Mouse (Mus musculus) midbrain, postnatal 0 days (tissue): Measurements from ENCODE around the gene Trim69. TPM values are rescaled to one million over a fixed set of nuclear protein-coding genes. Genes with fewer than 3 reads are reported as not detected.

ENCODE experiments used
- ATAC-seq: fragments of 200-750 bp; cut with Nextera tagmentation; 2 replicates; pipeline ENCODE4 v1.8.0; 2017; ENCODE audit warnings: moderate number of reproducible peaks, mild to moderate bottlenecking, moderate TSS enrichment, moderate library complexity; ENCODE audit not compliant: low FRiP score
- DNase-seq: peaks from one replicate; pipeline ENCODE4 v3.0.0-alpha.2; 2015; ENCODE audit warnings: low spot score
- H3K27ac ChIP-seq: fragments of 300-500 bp; sonication (generic); 2 replicates; pipeline ENCODE4 v1.5.1; 2014; ENCODE audit warnings: low read depth, mild to moderate bottlenecking, low read length, mixed read lengths
- H3K27me3 ChIP-seq: fragments of 300-500 bp; sonication (generic); 2 replicates; pipeline ENCODE4 v1.6.1; 2014; ENCODE audit warnings: low read length, control low read depth, mixed read lengths; ENCODE audit not compliant: insufficient read depth
- H3K36me3 ChIP-seq: fragments of 300-500 bp; sonication (generic); 2 replicates; pipeline ENCODE4 v1.6.1; 2014; ENCODE audit warnings: low read length, control low read depth, mixed read lengths; ENCODE audit not compliant: insufficient read depth
- H3K4me1 ChIP-seq: fragments of 300-500 bp; sonication (generic); 2 replicates; pipeline ENCODE4 v1.6.1; 2014; ENCODE audit warnings: mild to moderate bottlenecking, control low read depth, antibody characterized with exemption, low read length, mixed read lengths; ENCODE audit not compliant: insufficient read depth
- H3K4me2 ChIP-seq: fragments of 300-500 bp; sonication (generic); 2 replicates; pipeline ENCODE4 v1.6.1; 2014; ENCODE audit warnings: low read depth, mild to moderate bottlenecking, low read length, mixed read lengths; ENCODE audit not compliant: poor library complexity, severe bottlenecking
- H3K4me3 ChIP-seq: fragments of 300-500 bp; sonication (generic); 2 replicates; pipeline ENCODE4 v1.5.1; 2014; ENCODE audit warnings: low read depth, mild to moderate bottlenecking, low read length, moderate library complexity
- H3K9ac ChIP-seq: fragments of 300-500 bp; sonication (generic); replicated peaks from 2 replicates; pipeline ENCODE4 v1.6.1; 2014; ENCODE audit warnings: mild to moderate bottlenecking, low read length, moderate library complexity, mixed read lengths; ENCODE audit not compliant: poor library complexity, severe bottlenecking
- H3K9me3 ChIP-seq: fragments of 300-500 bp; sonication (generic); 2 replicates; pipeline ENCODE4 v1.6.1; 2016; ENCODE audit warnings: low read length, control low read depth
- CTCF ChIP-seq: IDR thresholded peaks from 2 replicates; pipeline ENCODE4 v1.5.1; 2016; ENCODE audit warnings: antibody characterized with exemption, mild to moderate bottlenecking
- WGBS: fragments of 180-500 bp; shearing (Covaris S2); extraction: QIAGEN DNeasy Blood & Tissue Kit; methylation state at CpG from one replicate; pipeline ENCODE4 v1.1.7; 2014; 5-methylcytosine and 5-hydroxymethylcytosine counted together
- polyA plus RNA-seq: library from polyadenylated mRNA; unstranded; fragments of >200 nt; fragmentation: Nextera tagmentation; extraction: Ambion mirVana; gene quantifications from 2 replicates; pipeline ENCODE4 v1.2.1, GENCODE M21; 2015
- total RNA-seq: library from RNA; depleted of rRNA; stranded (reverse); fragments of >200 nt; gene quantifications from 2 replicates; pipeline ENCODE4 v1.2.3, GENCODE M21; 2014

Trim69 gene
- total and polyA plus RNA-seq, 2 experiments from 2014 or later: not detected

- Histone ChIP-seq H3K27me3 (no peaks in the 10 kb centered on the region), H3K4me1 (no peaks in the 10 kb centered on the region), H3K4me3 (no peak overlapping the region), H3K9me3 (no peaks in the 10 kb centered on the region), H3K4me2 (no peak overlapping the region), H3K9ac (no peak overlapping the region), H3K36me3 (no peaks in the 10 kb centered on the region), H3K27ac (no peak overlapping the region)
- no peak for TF ChIP-seq CTCF
- 90% methylated on average over 3 of the region's 3 CpGs for WGBS
- no peak for DNase-seq
- no peak for ATAC-seq
These were observed 17.4 kb upstream of the Trim69 start for GRCm38 (mm10) chr2:122143111-122143510.

GRCm38 (mm10) chr2:122145756-122146155 lies 14.7 kb upstream of the Trim69 start:
- DNase-seq (no peak), ATAC-seq (no peak)
- Histone ChIP-seq H3K9me3 (no peaks in the 10 kb centered on the region), H3K27me3 (no peaks in the 10 kb centered on the region), H3K9ac (no peak overlapping the region), H3K36me3 (no peaks in the 10 kb centered on the region), H3K4me2 (no peak overlapping the region), H3K4me1 (no peaks in the 10 kb centered on the region), H3K27ac (no peak overlapping the region), H3K4me3 (no peak overlapping the region)
- TF ChIP-seq CTCF: no peak
- 75% methylated on average over 4 of the region's 4 CpGs for WGBS

DNA sequence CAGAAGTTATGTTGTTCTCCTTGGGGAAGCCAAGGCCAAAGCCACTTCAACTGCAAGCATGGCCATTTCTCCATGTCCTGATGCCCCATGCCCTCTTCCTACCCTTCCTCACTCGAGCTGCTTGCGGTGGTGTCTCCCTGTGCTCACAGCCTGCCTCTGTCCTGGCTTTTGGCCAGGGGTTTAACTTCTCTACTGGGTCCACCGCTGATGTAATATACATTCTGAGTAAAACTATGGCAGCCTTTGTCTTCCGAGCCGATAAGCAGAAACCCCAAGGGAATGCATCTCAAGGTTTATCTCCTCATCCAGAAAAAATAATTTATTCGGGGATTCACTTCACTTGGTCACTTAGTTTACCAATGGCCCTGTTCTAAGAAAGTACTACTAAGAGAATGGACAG lies 13.8 kb upstream of the Trim69 start:
- H3K4me1 ChIP-seq: no peaks in the 10 kb centered on the region
- H3K9me3 ChIP-seq: no peaks in the 10 kb centered on the region
- no peak overlapping the region for H3K4me2 ChIP-seq
- WGBS: 66% methylated on average over 6 of the region's 6 CpGs
- no peak overlapping the region for H3K27ac ChIP-seq
- H3K9ac ChIP-seq: no peak overlapping the region
- H3K4me3 ChIP-seq: no peak overlapping the region
- ATAC-seq: no peak
- TF ChIP-seq CTCF: no peak
- DNase-seq: no peak
- H3K36me3 ChIP-seq: no peaks in the 10 kb centered on the region
- H3K27me3 ChIP-seq: no peaks in the 10 kb centered on the region

DNA sequence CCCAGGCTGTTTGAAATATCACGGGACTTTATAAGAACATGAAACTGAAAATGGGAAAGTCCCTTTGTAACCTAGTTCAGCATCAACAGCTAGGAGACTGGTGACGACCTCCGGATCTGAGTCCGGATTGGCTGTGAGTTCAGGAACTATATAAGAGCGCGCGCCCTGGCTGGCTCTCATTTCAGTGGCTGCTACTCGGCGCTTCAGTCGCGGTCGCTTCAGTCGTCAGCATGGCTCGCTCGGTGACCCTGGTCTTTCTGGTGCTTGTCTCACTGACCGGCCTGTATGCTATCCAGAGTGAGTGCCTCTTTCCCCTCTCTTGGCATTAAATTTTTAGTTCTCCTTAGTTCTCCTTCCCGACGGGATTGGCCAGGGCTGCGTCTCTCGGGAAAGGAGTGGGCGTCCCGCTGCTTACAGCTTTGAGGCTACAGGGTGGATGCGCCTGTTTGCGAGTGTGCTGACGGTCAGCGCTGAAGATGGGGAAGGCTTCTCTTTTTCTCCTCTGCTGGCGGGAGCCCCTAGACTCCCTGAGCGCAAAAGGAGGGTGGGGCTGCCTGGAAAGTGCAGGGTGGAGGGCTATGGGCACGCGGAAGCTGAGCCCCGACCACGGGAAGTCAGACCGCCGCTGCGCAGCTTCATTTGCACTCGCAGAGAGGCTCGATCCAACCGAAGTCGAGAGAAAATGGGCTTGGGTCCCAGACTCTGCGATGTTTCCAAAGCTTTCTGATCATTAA lies 12.8 kb upstream of the Trim69 start, which contains the start of gene B2m:
Gene B2m (plus strand): TSS at position 179 of the 734 bp plus-strand sequence.
- H3K36me3 ChIP-seq: no peaks in the 10 kb centered on the region
- TF ChIP-seq CTCF: no peak
- no peaks in the 10 kb centered on the region for H3K4me1 ChIP-seq
- H3K27me3 ChIP-seq: no peaks in the 10 kb centered on the region
- H3K9ac ChIP-seq: peak within 1 kb of the TSS; percentile 64
- peak within 1 kb of the TSS; percentile 89 for H3K4me2 ChIP-seq
- DNase-seq: peak; percentile 97
- peak; percentile 98 for ATAC-seq
- under 1% methylated on average over 40 of the region's 40 CpGs for WGBS
- H3K27ac ChIP-seq: no peak within 1 kb of the TSS
- H3K9me3 ChIP-seq: no peaks in the 10 kb centered on the region
- H3K4me3 ChIP-seq: peak within 1 kb of the TSS; percentile 70

- no peaks in the 10 kb centered on the region for H3K36me3 ChIP-seq
- H3K27ac ChIP-seq: no peak overlapping the region
- ATAC-seq (no peak), DNase-seq (peak; percentile 17)
- no peak for TF ChIP-seq CTCF
- no peaks in the 10 kb centered on the region for H3K27me3 ChIP-seq
- peak overlapping the region; percentile 64 for H3K9ac ChIP-seq
- no peaks in the 10 kb centered on the region for H3K4me1 ChIP-seq
- no peaks in the 10 kb centered on the region for H3K9me3 ChIP-seq
- WGBS: 34% methylated on average over 18 of the region's 18 CpGs
- H3K4me2 ChIP-seq: peak overlapping the region; percentile 89
- peak overlapping the region; percentile 70 for H3K4me3 ChIP-seq
These were observed 12.1 kb upstream of the Trim69 start for GRCm38 (mm10) chr2:122148242-122148917.

GRCm38 (mm10) chr2:122149316-122149715 lies 11.2 kb upstream of the Trim69 start:
- no peak for ATAC-seq
- Histone ChIP-seq H3K9me3 (no peaks in the 10 kb centered on the region), H3K4me3 (no peak overlapping the region), H3K9ac (no peak overlapping the region), H3K4me2 (no peak overlapping the region), H3K27ac (no peak overlapping the region), H3K36me3 (no peaks in the 10 kb centered on the region), H3K4me1 (no peaks in the 10 kb centered on the region), H3K27me3 (no peaks in the 10 kb centered on the region)
- 93% methylated on average over 6 of the region's 6 CpGs for WGBS
- no peak for TF ChIP-seq CTCF
- DNase-seq: no peak
